Mouse (Mus musculus) v-Abl transformed pro-B cells (cell line): ENCODE measurements at regions not wholly inside any gene's neighbourhood (a gene's known extent, or its start where the extent isn't known, plus 50 kb on each side); places are given as distances from the start of the nearest gene placed in this dataset.

Source experiments
- in situ Hi-C, 2 experiments: fragments of 400-800 bp; cut with MboI; formaldehyde crosslinking; loops; one replicate each; pipeline ENCODE4 v1.15.1; 2025; ENCODE audit not compliant: unreplicated experiment in 2 of 2

- in situ Hi-C loops, result no loop called here
Measured at GRCm38 (mm10) chr3:31399136-31399535, 89.0 kb upstream of the Slc7a14 start.

- in situ Hi-C loops, result no loop called here
Measured at GRCm38 (mm10) chr3:31394533-31394932, 84.4 kb upstream of the Slc7a14 start.

- in situ Hi-C loops, result no loop called here
Measured at GRCm38 (mm10) chr3:31389955-31390354, 79.8 kb upstream of the Slc7a14 start.

GRCm38 (mm10) chr3:31375678-31376077 lies 65.5 kb upstream of the Slc7a14 start:
- in situ Hi-C loops, result no loop called here

- in situ Hi-C loops, result no loop called here
Measured at GRCm38 (mm10) chr3:31374061-31374460, 63.9 kb upstream of the Slc7a14 start.

GRCm38 (mm10) chr3:31368259-31368658 lies 58.1 kb upstream of the Slc7a14 start:
- in situ Hi-C loops, result no loop called here
